Mouse (Mus musculus): ENCODE measurements at regions not wholly inside any gene's neighbourhood (a gene's known extent, or its start where the extent isn't known, plus 50 kb on each side); places are given as distances from the start of the nearest gene placed in this dataset.

GRCm38 (mm10) chr2:179291046-179291563 is 151.1 kb upstream of the Cdh4 start:
- DNase-seq: no peak

- DNase-seq: no peak
These were observed 150.3 kb upstream of the Cdh4 start for GRCm38 (mm10) chr2:179291958-179292357.

- DNase-seq: no peak
These were observed 149.7 kb upstream of the Cdh4 start for GRCm38 (mm10) chr2:179292566-179292965.

GRCm38 (mm10) chr2:179293114-179293513 is 149.1 kb upstream of the Cdh4 start:
- DNase-seq: no peak

- no peak for DNase-seq
These were observed 145.2 kb upstream of the Cdh4 start for GRCm38 (mm10) chr2:179297057-179297456.

DNA sequence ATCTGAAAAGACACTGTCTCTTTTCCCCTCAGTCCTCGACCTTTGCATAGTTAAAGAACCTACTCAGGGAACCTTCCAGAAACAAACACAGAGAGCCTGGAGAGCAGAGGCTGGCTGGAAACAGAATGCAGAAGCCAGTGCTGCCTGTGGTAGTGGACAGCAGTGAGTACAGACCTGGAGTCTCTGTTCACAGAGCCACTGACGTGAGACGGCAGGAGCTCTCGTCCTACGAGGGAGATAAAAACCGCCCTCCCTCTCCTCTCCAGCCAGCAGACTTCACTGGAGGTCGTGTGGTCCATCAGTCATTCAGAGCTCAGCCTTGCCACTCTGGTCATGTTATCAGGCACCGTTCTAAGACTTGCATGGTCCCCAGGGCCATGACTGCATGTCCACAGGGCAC is 138.5 kb upstream of the Cdh4 start:
- no peak for DNase-seq

- DNase-seq: no peak
These were observed 134.8 kb upstream of the Cdh4 start for GRCm38 (mm10) chr2:179307286-179307931.

GRCm38 (mm10) chr2:179307932-179308303 is 134.3 kb upstream of the Cdh4 start:
- DNase-seq: no peak

DNA sequence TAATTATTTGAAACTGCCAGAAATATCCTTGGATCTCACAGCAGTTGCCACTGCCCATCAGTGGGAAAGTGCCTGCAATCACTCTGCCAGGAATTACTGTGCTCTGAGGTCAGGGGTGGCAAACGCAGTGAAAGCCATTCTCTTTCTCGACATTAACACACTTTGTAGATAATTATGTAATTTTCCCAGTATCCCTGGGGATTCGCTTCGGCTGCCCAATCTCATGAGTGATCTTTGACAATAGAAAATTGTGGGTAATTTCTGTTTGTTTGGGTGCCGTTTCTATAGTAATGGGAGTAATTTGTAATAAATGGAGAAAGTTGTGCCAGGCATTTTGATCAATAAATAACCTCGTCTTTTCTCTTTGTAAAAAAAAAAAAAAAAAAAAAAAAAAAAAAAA is 124.2 kb upstream of the Cdh4 start:
- no peak for DNase-seq

GRCm38 (mm10) chr2:179325242-179325641 is 117.0 kb upstream of the Cdh4 start:
- DNase-seq: no peak

- no peak for DNase-seq
These were observed 109.2 kb upstream of the Cdh4 start for GRCm38 (mm10) chr2:179332872-179333489.

GRCm38 (mm10) chr2:179333587-179333986 is 108.6 kb upstream of the Cdh4 start:
- DNase-seq: no peak

- DNase-seq: no peak
These were observed 106.0 kb upstream of the Cdh4 start for GRCm38 (mm10) chr2:179336235-179336634.

GRCm38 (mm10) chr2:179352676-179353075 is 89.6 kb upstream of the Cdh4 start:
- peak; percentile 53 for DNase-seq

DNA sequence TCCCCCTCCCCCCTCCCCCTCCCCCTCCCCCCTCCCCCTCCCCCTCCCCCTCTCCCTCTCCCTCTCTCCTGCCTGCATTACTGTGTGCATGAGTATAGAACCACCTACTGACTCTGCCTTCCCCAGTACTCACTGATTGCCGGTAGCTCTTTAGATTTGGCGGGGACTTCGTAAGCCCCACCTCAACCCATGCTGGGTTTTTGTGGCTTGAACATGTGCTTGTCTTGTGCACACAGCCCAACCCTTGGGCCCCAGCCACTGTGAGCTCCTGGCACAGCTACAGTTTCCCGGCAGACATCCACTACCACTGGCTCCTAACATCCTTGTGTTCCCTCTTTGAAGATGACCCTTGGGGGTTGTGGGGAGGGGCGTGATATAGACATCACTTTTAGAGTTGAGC is 87.4 kb upstream of the Cdh4 start:
- DNase-seq: no peak

DNA sequence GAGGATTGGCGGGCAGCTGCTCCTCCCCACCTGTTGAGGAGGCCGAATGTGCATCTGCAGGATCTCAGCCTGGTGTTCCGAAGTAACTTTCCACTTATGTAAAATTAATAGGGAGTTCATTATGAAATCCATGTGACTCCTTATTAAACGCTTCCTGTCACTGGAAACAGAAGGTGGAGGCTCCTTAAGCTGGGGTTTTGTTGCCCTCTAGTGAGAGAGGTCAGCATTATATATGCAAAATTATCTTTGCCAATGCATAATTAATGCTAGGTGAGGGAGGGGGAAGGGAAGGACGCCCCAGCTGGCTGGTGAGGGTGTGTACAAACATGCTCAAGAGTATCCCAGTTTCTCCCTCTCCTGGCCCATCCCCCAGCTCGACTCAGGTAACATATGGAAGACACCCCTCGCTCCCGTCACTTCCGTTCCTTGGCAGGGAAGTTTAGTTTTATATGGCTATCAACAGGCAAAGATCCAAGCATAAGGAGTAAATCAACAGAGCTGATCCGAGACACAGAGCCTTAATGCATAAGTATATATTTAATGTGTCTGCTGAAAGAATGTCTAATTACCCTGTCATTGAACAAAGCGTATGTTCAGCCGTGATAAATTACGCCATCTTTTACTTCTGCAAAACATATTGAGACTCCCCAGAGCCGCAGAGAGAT is 71.2 kb upstream of the Cdh4 start:
- DNase-seq: no peak

GRCm38 (mm10) chr2:179371553-179371952 is 70.7 kb upstream of the Cdh4 start:
- no peak for DNase-seq

DNA sequence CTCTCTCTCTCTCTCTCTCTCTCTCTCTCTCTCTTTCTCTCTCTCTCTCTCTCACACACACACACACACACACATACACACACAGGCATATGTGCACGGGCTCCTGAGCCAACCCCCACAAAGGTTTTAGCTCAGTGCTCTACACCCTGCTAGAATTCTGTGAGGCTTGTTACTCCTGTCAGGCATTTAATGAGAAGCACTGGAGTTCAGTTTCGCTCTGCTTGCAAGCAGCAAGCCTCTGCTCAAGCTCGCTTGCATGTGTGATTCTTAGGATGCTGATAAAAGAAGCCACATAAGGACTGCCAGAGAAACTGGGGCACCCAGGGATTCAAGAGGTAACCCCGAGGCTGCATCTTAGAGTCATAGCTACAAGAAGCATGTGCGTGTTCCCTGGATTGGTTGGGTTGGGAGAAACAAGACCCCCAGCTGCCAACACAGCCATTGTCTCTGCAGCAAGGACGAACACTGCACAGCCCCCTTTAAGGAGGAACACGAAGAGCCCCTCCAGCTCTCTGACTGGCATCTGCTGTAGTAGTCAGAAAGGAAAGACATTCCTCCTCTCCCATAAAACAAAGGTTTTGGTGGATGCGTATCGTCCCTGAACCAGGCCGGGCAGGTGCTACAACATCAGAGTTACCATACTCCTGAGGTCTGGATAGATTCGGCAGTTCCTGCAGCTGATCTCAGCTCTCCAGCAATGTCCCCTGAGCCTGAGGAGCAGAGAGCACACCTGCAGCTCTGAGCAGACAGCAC is 62.4 kb upstream of the Cdh4 start:
- no peak for DNase-seq

DNA sequence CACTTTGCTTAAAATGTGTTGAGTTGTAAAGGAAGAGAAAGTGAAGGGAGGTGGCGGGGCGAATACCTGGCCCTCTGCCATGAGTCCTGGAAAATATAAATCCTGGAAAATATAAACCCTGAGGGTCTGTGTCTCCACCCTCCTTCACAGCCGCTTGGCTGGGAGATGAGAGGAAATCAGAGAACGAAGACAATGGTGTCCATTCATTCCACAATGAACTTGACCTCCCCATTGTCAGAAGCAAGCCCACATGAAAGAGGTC is 61.9 kb upstream of the Cdh4 start:
- DNase-seq: no peak

- DNase-seq: no peak
These were observed 60.3 kb upstream of the Cdh4 start for GRCm38 (mm10) chr2:179381916-179382315.

DNA sequence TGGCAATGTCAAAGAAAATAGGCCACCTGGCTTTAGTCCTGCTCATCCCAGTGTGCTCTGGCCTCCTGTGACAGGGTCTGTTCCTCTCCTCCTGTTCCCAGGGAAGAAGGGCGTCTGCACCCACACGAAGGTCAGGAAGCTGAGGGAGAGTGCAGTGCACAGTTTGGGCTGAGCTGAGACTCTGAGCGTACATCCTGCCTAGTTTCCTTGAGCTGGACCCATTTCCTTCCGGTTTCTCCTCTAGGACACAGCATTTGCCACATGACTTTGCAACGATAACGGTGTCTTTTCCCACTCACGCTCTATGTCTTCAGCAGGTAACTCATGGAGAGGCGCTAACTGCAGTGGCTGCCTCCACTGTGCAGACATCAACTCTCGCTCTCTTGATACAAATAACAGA is 59.6 kb upstream of the Cdh4 start:
- DNase-seq: no peak

DNA sequence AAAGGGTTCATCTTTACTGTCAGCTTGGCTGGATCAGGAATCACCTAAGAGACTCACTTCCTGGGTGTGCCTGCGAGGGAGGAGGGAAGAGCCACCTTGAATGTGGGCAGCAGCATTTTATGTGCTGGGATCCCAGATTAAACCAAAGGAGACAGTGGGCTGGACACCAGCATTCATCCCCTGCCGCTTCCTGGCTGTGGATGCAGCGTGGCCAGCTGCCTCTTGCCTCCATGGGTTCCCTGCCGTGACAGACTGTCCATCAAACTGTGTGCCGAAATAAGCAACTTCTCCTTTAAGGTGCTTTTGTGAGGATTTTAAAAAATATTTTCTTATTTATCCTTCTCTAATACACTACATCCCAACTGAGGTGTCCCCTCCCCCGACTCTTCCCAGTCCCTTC is 55.4 kb upstream of the Cdh4 start:
- no peak for DNase-seq

DNA sequence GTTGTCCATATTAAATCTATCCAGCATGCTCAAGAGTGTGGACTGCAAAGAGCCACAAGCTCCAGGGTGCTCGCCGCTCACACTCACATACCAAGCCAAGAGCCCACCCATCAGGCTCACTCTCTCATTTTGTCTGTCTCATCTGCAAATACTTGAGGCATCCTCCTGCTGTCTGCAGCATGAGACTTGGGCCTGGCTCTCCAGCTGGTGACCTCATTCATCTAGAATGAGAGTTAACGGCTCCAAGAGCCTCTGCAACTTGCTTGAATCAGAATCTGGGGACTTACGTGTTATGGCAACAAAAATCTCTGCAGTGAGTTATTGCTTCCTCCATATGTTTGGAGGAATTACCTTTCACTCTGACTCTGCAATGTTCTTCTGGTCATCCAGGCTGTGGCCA is 51.7 kb upstream of the Cdh4 start:
- no peak for DNase-seq

GRCm38 (mm10) chr2:179390924-179391461 is 51.2 kb upstream of the Cdh4 start:
- DNase-seq: no peak

Measured in kidney, adult 11 months (tissue).